Mouse (Mus musculus): Measurements from ENCODE around the gene Elavl1. TPM values are rescaled to one million over a fixed set of nuclear protein-coding genes. Genes with fewer than 3 reads are reported as not detected.

Elavl1 gene
- polyA plus RNA-seq, 1 experiment from 2014 or later: 213 TPM

- Histone ChIP-seq H3K36me3 (peaks cover 85% of the 10 kb centered on the region), H3K27me3 (no peaks in the 10 kb centered on the region), H3K9ac (no peak overlapping the region), H3K4me1 (no peaks in the 10 kb centered on the region), H3K4me2 (replicated peaks) (no peak overlapping the region), H3K9me3 (replicated peaks) (no peaks in the 10 kb centered on the region), H3K4me3 (replicated peaks) (no peak overlapping the region), H3K27ac (replicated peaks) (no peak overlapping the region)
- WGBS: 88% methylated on average over 5 of the region's 5 CpGs
- no peak for ATAC-seq (ENCODE audit: insufficient number of reproducible peaks, low FRiP score, low TSS enrichment, low read depth)
Measured at GRCm38 (mm10) chr8:4292738-4293137, 32.5 kb downstream of the Elavl1 start.

- WGBS: 23% methylated on average over 9 of the region's 9 CpGs
- Histone ChIP-seq H3K27ac (replicated peaks) (peak overlapping the region; percentile 76), H3K27me3 (no peaks in the 10 kb centered on the region), H3K36me3 (peaks cover 21% of the 10 kb centered on the region; the same call in 1 of the 2 replicates), H3K4me1 (peaks cover 14% of the 10 kb centered on the region), H3K9me3 (replicated peaks) (no peaks in the 10 kb centered on the region), H3K4me3 (replicated peaks) (peak overlapping the region; percentile 88), H3K9ac (peak overlapping the region; percentile 72), H3K4me2 (replicated peaks) (peak overlapping the region; percentile 76)
- ATAC-seq (ENCODE audit: insufficient number of reproducible peaks, low FRiP score, low TSS enrichment, low read depth): no peak
Measured at GRCm38 (mm10) chr8:4276111-4276465, 49.1 kb downstream of the Elavl1 start.

GRCm38 (mm10) chr8:4275275-4276110 is 49.7 kb downstream of the Elavl1 start, which contains the start of gene Timm44:
Timm44 (minus strand) TSS chr8:4275913.
- Histone ChIP-seq H3K27me3 (no peaks in the 10 kb centered on the region), H3K9me3 (replicated peaks) (no peaks in the 10 kb centered on the region), H3K4me3 (replicated peaks) (peak within 1 kb of the TSS; percentile 88), H3K27ac (replicated peaks) (peak within 1 kb of the TSS; percentile 76), H3K4me2 (replicated peaks) (peak within 1 kb of the TSS; percentile 76), H3K36me3 (peaks cover 25% of the 10 kb centered on the region; the same call in 1 of the 2 replicates), H3K9ac (peak within 1 kb of the TSS; percentile 72), H3K4me1 (peaks cover 14% of the 10 kb centered on the region)
- under 1% methylated on average over 39 of the region's 39 CpGs for WGBS
- ATAC-seq (ENCODE audit: insufficient number of reproducible peaks, low FRiP score, low TSS enrichment, low read depth): peak; percentile 94

GRCm38 (mm10) chr8:4269609-4270008 is 55.6 kb downstream of the Elavl1 start:
- Histone ChIP-seq H3K4me2 (replicated peaks) (no peak overlapping the region), H3K9me3 (replicated peaks) (no peaks in the 10 kb centered on the region), H3K4me3 (replicated peaks) (no peak overlapping the region), H3K27me3 (no peaks in the 10 kb centered on the region), H3K4me1 (peaks cover 4% of the 10 kb centered on the region; the same call in 1 of the 2 replicates), H3K36me3 (peaks cover 83% of the 10 kb centered on the region), H3K9ac (no peak overlapping the region), H3K27ac (replicated peaks) (no peak overlapping the region)
- ATAC-seq (ENCODE audit: insufficient number of reproducible peaks, low FRiP score, low TSS enrichment, low read depth): no peak
- 85% methylated on average over 6 of the region's 6 CpGs for WGBS

GRCm38 (mm10) chr8:4267627-4268026 is 57.6 kb downstream of the Elavl1 start:
- H3K9me3 ChIP-seq (replicated peaks): no peaks in the 10 kb centered on the region
- no peaks in the 10 kb centered on the region for H3K27me3 ChIP-seq
- no peak overlapping the region for H3K27ac ChIP-seq (replicated peaks)
- no peak overlapping the region for H3K4me3 ChIP-seq (replicated peaks)
- no peak overlapping the region for H3K4me2 ChIP-seq (replicated peaks)
- ATAC-seq (ENCODE audit: insufficient number of reproducible peaks, low FRiP score, low TSS enrichment, low read depth): 0 out of 2 replicates have a peak, but pooled peaks have one; percentile 36
- peaks cover 90% of the 10 kb centered on the region for H3K36me3 ChIP-seq
- H3K9ac ChIP-seq: no peak overlapping the region
- 78% methylated on average over 15 of the region's 15 CpGs for WGBS
- H3K4me1 ChIP-seq: no peaks in the 10 kb centered on the region

- peaks cover 97% of the 10 kb centered on the region for H3K36me3 ChIP-seq
Measured at GRCm38 (mm10) chr8:4265160-4265914, 59.9 kb downstream of the Elavl1 start.

GRCm38 (mm10) chr8:4263105-4263791 is 62.0 kb downstream of the Elavl1 start:
- Histone ChIP-seq H3K4me3 (replicated peaks) (no peak overlapping the region), H3K4me2 (replicated peaks) (no peak overlapping the region), H3K27ac (replicated peaks) (no peak overlapping the region), H3K36me3 (peaks cover 82% of the 10 kb centered on the region), H3K9ac (no peak overlapping the region), H3K4me1 (peaks cover 10% of the 10 kb centered on the region), H3K9me3 (replicated peaks) (no peaks in the 10 kb centered on the region), H3K27me3 (no peaks in the 10 kb centered on the region)
- WGBS: 84% methylated on average over 8 of the region's 8 CpGs
- no peak for ATAC-seq (ENCODE audit: insufficient number of reproducible peaks, low FRiP score, low TSS enrichment, low read depth)

More at GRCm38 (mm10) chr8:4265160-4265914, 59.9 kb downstream of the Elavl1 start:
- no peaks in the 10 kb centered on the region for H3K4me1 ChIP-seq
- H3K4me2 ChIP-seq (replicated peaks): no peak overlapping the region
- WGBS: 86% methylated on average over 15 of the region's 15 CpGs
- H3K27me3 ChIP-seq: no peaks in the 10 kb centered on the region
- no peak for ATAC-seq (ENCODE audit: insufficient number of reproducible peaks, low FRiP score, low TSS enrichment, low read depth)
- no peaks in the 10 kb centered on the region for H3K9me3 ChIP-seq (replicated peaks)
- no peak overlapping the region for H3K27ac ChIP-seq (replicated peaks)
- H3K9ac ChIP-seq: no peak overlapping the region
- H3K4me3 ChIP-seq (replicated peaks): no peak overlapping the region

GRCm38 (mm10) chr8:4259805-4260170 is 65.4 kb downstream of the Elavl1 start:
- no peaks in the 10 kb centered on the region for H3K9me3 ChIP-seq (replicated peaks)
- 75% methylated on average over 4 of the region's 4 CpGs for WGBS
- ATAC-seq (ENCODE audit: insufficient number of reproducible peaks, low FRiP score, low TSS enrichment, low read depth): no peak
- peak overlapping the region; percentile 83; the same call in 1 of the 2 replicates for H3K27ac ChIP-seq (replicated peaks)
- H3K9ac ChIP-seq: no peak overlapping the region
- H3K4me1 ChIP-seq: peaks cover 26% of the 10 kb centered on the region
- H3K36me3 ChIP-seq: peaks cover 66% of the 10 kb centered on the region
- H3K4me2 ChIP-seq (replicated peaks): no peak overlapping the region
- no peak overlapping the region for H3K4me3 ChIP-seq (replicated peaks)
- H3K27me3 ChIP-seq: no peaks in the 10 kb centered on the region

- H3K9ac ChIP-seq: peak within 1 kb of the TSS; percentile 57
- 4% methylated on average over 28 of the region's 33 CpGs for WGBS
- peak within 1 kb of the TSS; percentile 87 for H3K4me2 ChIP-seq (replicated peaks)
- H3K4me1 ChIP-seq: peaks cover 28% of the 10 kb centered on the region
- H3K4me3 ChIP-seq (replicated peaks): peak within 1 kb of the TSS; percentile 74
- peak; percentile 93 for ATAC-seq (ENCODE audit: insufficient number of reproducible peaks, low FRiP score, low TSS enrichment, low read depth)
- H3K9me3 ChIP-seq (replicated peaks): no peaks in the 10 kb centered on the region
- peaks cover 66% of the 10 kb centered on the region for H3K36me3 ChIP-seq
- H3K27me3 ChIP-seq: no peaks in the 10 kb centered on the region
- peak within 1 kb of the TSS; percentile 83 for H3K27ac ChIP-seq (replicated peaks)
Measured at GRCm38 (mm10) chr8:4259125-4259804, 65.9 kb downstream of the Elavl1 start, which contains the start of gene Ctxn1. Ctxn1 (minus strand) TSS chr8:4259274.

GRCm38 (mm10) chr8:4258678-4259077 is 66.5 kb downstream of the Elavl1 start:
- under 1% methylated on average over 32 of the region's 32 CpGs for WGBS
- Histone ChIP-seq H3K9me3 (replicated peaks) (no peaks in the 10 kb centered on the region), H3K36me3 (peaks cover 62% of the 10 kb centered on the region), H3K9ac (peak overlapping the region; percentile 57), H3K4me3 (replicated peaks) (peak overlapping the region; percentile 74), H3K27me3 (no peaks in the 10 kb centered on the region), H3K4me2 (replicated peaks) (peak overlapping the region; percentile 87), H3K27ac (replicated peaks) (peak overlapping the region; percentile 83), H3K4me1 (peaks cover 33% of the 10 kb centered on the region)
- ATAC-seq (ENCODE audit: insufficient number of reproducible peaks, low FRiP score, low TSS enrichment, low read depth): peak; percentile 79

All from embryonic facial prominence, embryonic 15.5 days (tissue).